Mouse (Mus musculus): Measurements from ENCODE around the gene Ncmap.

GRCm38 (mm10) chr4:135392801-135393200, 5.2 kb downstream of the Ncmap start:
- TF ChIP-seq CTCF (IDR thresholded peaks at IDR 0.05; ENCODE audit: borderline replicate concordance, insufficient read depth, low read depth, low read length), result no peak
- TF ChIP-seq POLR2A (IDR thresholded peaks at IDR 0.05; ENCODE audit: borderline replicate concordance, insufficient read depth, low read length), result no peak
